Mouse (Mus musculus): ENCODE data around the gene 1600002K03Rik. TPM values are rescaled to one million over a fixed set of nuclear protein-coding genes. Genes with fewer than 3 reads are reported as not detected.

Gene 1600002K03Rik
- polyA plus RNA-seq, 1 experiment from 2014 or later: 23.6 TPM

GRCm38 (mm10) chr10:80134421-80134820 lies 38.3 kb upstream of the 1600002K03Rik start:
- no peak overlapping the region for H3K4me2 ChIP-seq (ENCODE audit: low read depth, low read length)
- peaks cover 43% of the 10 kb centered on the region for H3K4me1 ChIP-seq (ENCODE audit: control insufficient read depth, insufficient read depth, low read length)
- WGBS: 85% methylated on average over 9 of the region's 9 CpGs
- peaks cover 14% of the 10 kb centered on the region; the same call in 1 of the 2 replicates for H3K27me3 ChIP-seq (replicated peaks; ENCODE audit: control insufficient read depth, insufficient read depth, low read length)
- no peak for ATAC-seq
- no peak overlapping the region for H3K9ac ChIP-seq (ENCODE audit: low read depth, low read length)
- H3K36me3 ChIP-seq (ENCODE audit: control insufficient read depth, insufficient read depth, low read length): peaks cover 5% of the 10 kb centered on the region; the same call in 1 of the 2 replicates
- no peak overlapping the region for H3K27ac ChIP-seq (ENCODE audit: low read length)
- H3K9me3 ChIP-seq (ENCODE audit: control insufficient read depth, low read length): no peaks in the 10 kb centered on the region
- no peak overlapping the region for H3K4me3 ChIP-seq (ENCODE audit: low read length)

- H3K27me3 ChIP-seq (replicated peaks; ENCODE audit: control insufficient read depth, insufficient read depth, low read length): peaks cover 14% of the 10 kb centered on the region; the same call in 1 of the 2 replicates
- H3K27ac ChIP-seq (ENCODE audit: low read length): no peak overlapping the region
- H3K36me3 ChIP-seq (ENCODE audit: control insufficient read depth, insufficient read depth, low read length): 0 out of 2 replicates have a peak, but pooled peaks cover 4% of the 10 kb centered on the region
- no peak overlapping the region for H3K4me3 ChIP-seq (ENCODE audit: low read length)
- H3K9ac ChIP-seq (ENCODE audit: low read depth, low read length): no peak overlapping the region
- H3K9me3 ChIP-seq (ENCODE audit: control insufficient read depth, low read length): no peaks in the 10 kb centered on the region
- no peak overlapping the region for H3K4me2 ChIP-seq (ENCODE audit: low read depth, low read length)
- peaks cover 45% of the 10 kb centered on the region for H3K4me1 ChIP-seq (ENCODE audit: control insufficient read depth, insufficient read depth, low read length)
- no peak for ATAC-seq
- WGBS: 84% methylated on average over 10 of the region's 10 CpGs
Measured at GRCm38 (mm10) chr10:80135161-80135560, 37.6 kb upstream of the 1600002K03Rik start.

GRCm38 (mm10) chr10:80135641-80136040 lies 37.1 kb upstream of the 1600002K03Rik start:
- H3K4me2 ChIP-seq (ENCODE audit: low read depth, low read length): no peak overlapping the region
- H3K4me1 ChIP-seq (ENCODE audit: control insufficient read depth, insufficient read depth, low read length): peaks cover 47% of the 10 kb centered on the region
- H3K9me3 ChIP-seq (ENCODE audit: control insufficient read depth, low read length): no peaks in the 10 kb centered on the region
- no peak overlapping the region for H3K4me3 ChIP-seq (ENCODE audit: low read length)
- ATAC-seq: no peak
- 0 out of 2 replicates have a peak, but pooled peaks cover 4% of the 10 kb centered on the region for H3K36me3 ChIP-seq (ENCODE audit: control insufficient read depth, insufficient read depth, low read length)
- H3K27ac ChIP-seq (ENCODE audit: low read length): no peak overlapping the region
- 89% methylated on average over 1 of the region's 1 CpGs for WGBS
- H3K9ac ChIP-seq (ENCODE audit: low read depth, low read length): no peak overlapping the region
- H3K27me3 ChIP-seq (replicated peaks; ENCODE audit: control insufficient read depth, insufficient read depth, low read length): peaks cover 14% of the 10 kb centered on the region; the same call in 1 of the 2 replicates

- no peak overlapping the region for H3K27ac ChIP-seq (ENCODE audit: low read length)
- H3K36me3 ChIP-seq (ENCODE audit: control insufficient read depth, insufficient read depth, low read length): 0 out of 2 replicates have a peak, but pooled peaks cover 4% of the 10 kb centered on the region
- no peaks in the 10 kb centered on the region for H3K9me3 ChIP-seq (ENCODE audit: control insufficient read depth, low read length)
- H3K27me3 ChIP-seq (replicated peaks; ENCODE audit: control insufficient read depth, insufficient read depth, low read length): peaks cover 14% of the 10 kb centered on the region; the same call in 1 of the 2 replicates
- WGBS: 18% methylated on average over 41 of the region's 49 CpGs
- peak overlapping the region; percentile 45 for H3K9ac ChIP-seq (ENCODE audit: low read depth, low read length)
- H3K4me3 ChIP-seq (ENCODE audit: low read length): peak overlapping the region; percentile 73
- no peak for ATAC-seq
- H3K4me2 ChIP-seq (ENCODE audit: low read depth, low read length): peak overlapping the region; percentile 98
- peaks cover 44% of the 10 kb centered on the region for H3K4me1 ChIP-seq (ENCODE audit: control insufficient read depth, insufficient read depth, low read length)
Measured at GRCm38 (mm10) chr10:80136179-80136951, 36.4 kb upstream of the 1600002K03Rik start.

- H3K4me2 ChIP-seq (ENCODE audit: low read depth, low read length): peak overlapping the region; percentile 98
- peaks cover 36% of the 10 kb centered on the region for H3K4me1 ChIP-seq (ENCODE audit: control insufficient read depth, insufficient read depth, low read length)
- no peak overlapping the region for H3K27ac ChIP-seq (ENCODE audit: low read length)
- 8% methylated on average over 27 of the region's 29 CpGs for WGBS
- no peaks in the 10 kb centered on the region for H3K9me3 ChIP-seq (ENCODE audit: control insufficient read depth, low read length)
- no peak for ATAC-seq
- H3K4me3 ChIP-seq (ENCODE audit: low read length): peak overlapping the region; percentile 73
- H3K36me3 ChIP-seq (ENCODE audit: control insufficient read depth, insufficient read depth, low read length): no peaks in the 10 kb centered on the region
- peaks cover 14% of the 10 kb centered on the region; the same call in 1 of the 2 replicates for H3K27me3 ChIP-seq (replicated peaks; ENCODE audit: control insufficient read depth, insufficient read depth, low read length)
- H3K9ac ChIP-seq (ENCODE audit: low read depth, low read length): peak overlapping the region; percentile 45
Measured at GRCm38 (mm10) chr10:80136952-80137625, 35.7 kb upstream of the 1600002K03Rik start.

GRCm38 (mm10) chr10:80137626-80138552 lies 34.9 kb upstream of the 1600002K03Rik start:
- Histone ChIP-seq H3K9ac (ENCODE audit: low read depth, low read length) (peak overlapping the region; percentile 78), H3K4me2 (ENCODE audit: low read depth, low read length) (peak overlapping the region; percentile 98), H3K4me3 (ENCODE audit: low read length) (peak overlapping the region; percentile 73), H3K9me3 (ENCODE audit: control insufficient read depth, low read length) (no peaks in the 10 kb centered on the region), H3K27ac (ENCODE audit: low read length) (no peak overlapping the region), H3K27me3 (replicated peaks; ENCODE audit: control insufficient read depth, insufficient read depth, low read length) (peaks cover 14% of the 10 kb centered on the region; the same call in 1 of the 2 replicates), H3K36me3 (ENCODE audit: control insufficient read depth, insufficient read depth, low read length) (no peaks in the 10 kb centered on the region), H3K4me1 (ENCODE audit: control insufficient read depth, insufficient read depth, low read length) (peaks cover 40% of the 10 kb centered on the region)
- 6% methylated on average over 30 of the region's 33 CpGs for WGBS
- no peak for ATAC-seq

- Histone ChIP-seq H3K9me3 (ENCODE audit: control insufficient read depth, low read length) (no peaks in the 10 kb centered on the region), H3K9ac (ENCODE audit: low read depth, low read length) (peak within 1 kb of the TSS; percentile 78), H3K27me3 (replicated peaks; ENCODE audit: control insufficient read depth, insufficient read depth, low read length) (peaks cover 14% of the 10 kb centered on the region; the same call in 1 of the 2 replicates), H3K4me3 (ENCODE audit: low read length) (peak within 1 kb of the TSS; percentile 73), H3K36me3 (ENCODE audit: control insufficient read depth, insufficient read depth, low read length) (no peaks in the 10 kb centered on the region), H3K4me1 (ENCODE audit: control insufficient read depth, insufficient read depth, low read length) (peaks cover 47% of the 10 kb centered on the region), H3K4me2 (ENCODE audit: low read depth, low read length) (peak within 1 kb of the TSS; percentile 98), H3K27ac (ENCODE audit: low read length) (peak within 1 kb of the TSS; percentile 61)
- 0% methylated on average over 86 of the region's 94 CpGs for WGBS
- peak; percentile 8 for ATAC-seq
Measured at GRCm38 (mm10) chr10:80138553-80139438, 33.9 kb upstream of the 1600002K03Rik start, which contains the start of gene Atp5d. Gene Atp5d, plus strand, starts transcription at chr10:80138632.

GRCm38 (mm10) chr10:80139439-80139775 lies 33.3 kb upstream of the 1600002K03Rik start:
- 0% methylated on average over 10 of the region's 10 CpGs for WGBS
- H3K9ac ChIP-seq (ENCODE audit: low read depth, low read length): peak overlapping the region; percentile 78
- peaks cover 4% of the 10 kb centered on the region; the same call in 1 of the 2 replicates for H3K36me3 ChIP-seq (ENCODE audit: control insufficient read depth, insufficient read depth, low read length)
- peak overlapping the region; percentile 73 for H3K4me3 ChIP-seq (ENCODE audit: low read length)
- peak overlapping the region; percentile 98 for H3K4me2 ChIP-seq (ENCODE audit: low read depth, low read length)
- peaks cover 52% of the 10 kb centered on the region for H3K4me1 ChIP-seq (ENCODE audit: control insufficient read depth, insufficient read depth, low read length)
- peak overlapping the region; percentile 61 for H3K27ac ChIP-seq (ENCODE audit: low read length)
- no peaks in the 10 kb centered on the region for H3K9me3 ChIP-seq (ENCODE audit: control insufficient read depth, low read length)
- peak; percentile 4 for ATAC-seq
- peaks cover 14% of the 10 kb centered on the region; the same call in 1 of the 2 replicates for H3K27me3 ChIP-seq (replicated peaks; ENCODE audit: control insufficient read depth, insufficient read depth, low read length)
